Mouse (Mus musculus): ENCODE results near the gene Sparcl1.
A peak's percentile ranks its signal among the peaks of the same experiment; 100 is the strongest.

Gene Sparcl1

GRCm38 (mm10) chr5:104113491-104114172 is at the start of gene Sparcl1:
Sparcl1 (minus strand) TSS chr5:104113733.
- DNase-seq (ENCODE audit: low spot score in 2 of 2) = peak; percentile 76 to 85

DNA sequence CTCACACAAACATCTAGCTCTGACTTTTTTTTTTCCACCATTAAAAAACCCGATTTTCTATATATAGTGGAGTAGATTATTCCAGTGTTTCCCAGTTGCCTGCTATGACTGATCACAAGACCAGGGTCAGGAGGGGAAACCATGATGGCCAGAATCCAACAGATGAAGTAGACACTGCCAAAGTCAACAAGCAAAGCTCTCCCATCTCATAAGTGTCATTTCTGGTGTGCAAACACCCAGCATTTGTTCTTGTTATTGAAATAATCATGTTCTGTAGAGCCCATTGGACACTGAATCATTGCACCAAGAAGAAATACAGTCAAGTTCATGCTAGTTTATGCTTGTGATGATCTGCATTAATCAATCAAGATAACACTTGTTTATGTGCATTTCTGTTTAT is 47.9 kb upstream of the Sparcl1 start:
- DNase-seq (ENCODE audit: low spot score in 2 of 2) = no peak

- DNase-seq (ENCODE audit: low spot score in 2 of 2) = no peak
Observed at GRCm38 (mm10) chr5:104160581-104160980, 47.0 kb upstream of the Sparcl1 start.

GRCm38 (mm10) chr5:104158332-104159052 is 45.0 kb upstream of the Sparcl1 start:
- peak; percentile 65 to 75 for DNase-seq (ENCODE audit: low spot score in 2 of 2)

DNA sequence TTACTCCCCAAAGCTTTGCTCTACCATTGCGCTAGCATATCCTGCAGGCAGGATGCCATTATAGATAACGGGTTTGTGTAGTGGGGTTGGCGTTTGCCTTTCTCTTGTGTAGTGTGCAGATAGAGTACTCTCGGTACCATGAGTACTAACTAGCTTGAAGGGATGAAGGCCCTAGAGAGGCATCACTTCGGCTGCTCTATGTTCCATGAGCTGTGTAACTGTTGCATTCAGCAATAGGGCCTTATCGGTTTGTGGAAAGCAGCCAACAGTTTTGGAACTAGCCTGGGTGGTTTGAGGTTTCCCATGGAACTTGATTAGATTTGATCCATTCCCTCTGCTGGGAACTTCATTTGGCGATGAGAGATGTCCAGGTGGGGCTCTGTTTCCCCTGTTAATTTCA is 44.2 kb upstream of the Sparcl1 start:
- DNase-seq (ENCODE audit: low spot score in 2 of 2) = no peak

DNA sequence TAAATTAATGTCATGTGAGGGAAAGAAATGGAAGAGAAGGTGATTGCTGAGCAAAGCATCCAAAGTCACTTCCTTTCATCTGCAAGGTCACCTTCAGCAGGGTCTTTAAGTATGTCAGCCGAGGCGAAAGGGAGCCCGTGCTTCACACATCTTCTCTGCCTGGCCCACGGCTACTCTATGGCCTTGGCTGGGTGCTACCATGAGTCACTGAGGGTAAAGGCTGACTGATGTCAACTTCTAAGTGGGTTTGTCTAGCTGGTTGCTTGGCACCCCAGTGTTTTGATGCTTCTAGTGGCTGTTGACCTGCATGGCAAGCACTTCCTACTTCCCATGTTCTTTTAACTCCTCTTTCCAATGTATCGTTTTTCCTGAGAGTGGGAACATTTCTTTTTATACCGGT is 36.7 kb upstream of the Sparcl1 start:
- no peak for DNase-seq (ENCODE audit: low spot score in 2 of 2)

DNA sequence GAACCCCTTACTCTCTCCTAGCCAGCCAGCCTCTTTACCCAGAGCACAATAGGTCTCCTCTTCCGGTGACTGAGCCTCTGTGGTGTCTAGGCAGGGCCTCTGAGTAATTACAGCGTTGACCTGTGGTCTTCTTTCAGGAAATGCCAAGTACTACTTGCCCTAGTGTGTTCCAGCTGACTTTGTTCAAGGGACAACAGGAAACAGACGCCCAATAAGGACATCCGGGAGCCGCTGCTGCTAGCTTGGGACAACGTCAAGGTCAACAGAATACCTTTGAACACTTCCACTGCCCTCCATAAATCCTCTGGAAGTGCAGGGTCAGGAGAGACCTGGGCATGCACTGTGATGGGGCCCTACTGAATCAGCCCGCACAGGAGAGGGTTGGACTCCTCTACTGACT is 35.8 kb upstream of the Sparcl1 start:
- DNase-seq (ENCODE audit: low spot score in 2 of 2) = no peak

- DNase-seq (ENCODE audit: low spot score in 2 of 2) = no peak
Observed at GRCm38 (mm10) chr5:104144057-104144456, 30.5 kb upstream of the Sparcl1 start.

GRCm38 (mm10) chr5:104141067-104141466 is 27.5 kb upstream of the Sparcl1 start:
- no peak for DNase-seq (ENCODE audit: low spot score in 2 of 2)

DNA sequence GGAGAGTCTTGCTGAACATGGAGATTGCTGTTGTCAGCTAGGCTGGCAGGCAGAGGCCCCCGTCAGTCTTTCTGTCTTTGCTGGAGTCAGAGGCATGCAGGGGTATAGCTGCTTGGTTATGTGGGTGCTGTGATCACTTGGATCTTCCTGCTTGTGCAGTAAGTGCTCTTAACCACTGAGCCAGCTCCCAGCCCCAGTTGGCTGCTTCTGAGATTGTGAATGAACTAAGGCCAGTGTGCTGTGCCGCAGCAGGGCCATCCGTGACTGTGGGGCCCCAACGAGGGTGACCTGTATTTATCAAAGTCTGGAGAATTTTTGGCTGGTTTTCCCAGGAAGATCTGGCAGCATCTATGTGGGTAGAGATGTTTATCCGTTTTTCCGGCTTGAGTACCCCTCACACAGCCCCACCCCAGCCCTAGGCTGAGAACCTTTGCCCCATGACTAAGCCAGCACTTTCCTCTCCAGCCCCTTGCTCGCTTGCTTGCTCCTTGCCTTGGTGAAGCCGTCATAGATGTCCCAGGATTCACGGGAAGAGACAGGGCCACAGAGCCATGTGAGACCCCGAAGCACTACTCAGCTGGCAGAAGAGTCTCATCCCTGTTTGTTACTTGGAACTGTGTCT is 24.5 kb upstream of the Sparcl1 start:
- no peak for DNase-seq (ENCODE audit: low spot score in 2 of 2)

- DNase-seq (ENCODE audit: low spot score in 2 of 2) = no peak
Observed at GRCm38 (mm10) chr5:104133752-104134151, 20.2 kb upstream of the Sparcl1 start.

DNA sequence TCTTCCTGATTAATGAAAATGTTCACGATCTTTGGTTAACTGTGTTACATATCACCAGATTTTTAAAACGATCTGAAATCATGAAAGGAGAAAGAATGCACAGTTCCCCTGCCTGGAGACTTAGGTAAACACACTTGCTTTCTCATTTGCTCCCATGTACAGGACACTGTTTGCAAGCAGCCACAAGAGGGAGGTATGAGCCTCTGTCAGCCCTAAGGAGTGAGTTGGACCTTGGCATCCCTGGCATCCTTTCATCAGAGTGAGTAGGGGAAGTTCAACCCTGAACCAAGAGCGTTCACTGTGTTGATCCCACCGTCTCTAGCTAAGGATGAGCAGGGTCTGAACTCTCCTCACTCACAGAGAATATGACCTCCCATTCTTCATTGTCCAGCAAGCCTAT is 18.0 kb upstream of the Sparcl1 start:
- DNase-seq (ENCODE audit: low spot score in 2 of 2) = peak; percentile 57 to 64

DNA sequence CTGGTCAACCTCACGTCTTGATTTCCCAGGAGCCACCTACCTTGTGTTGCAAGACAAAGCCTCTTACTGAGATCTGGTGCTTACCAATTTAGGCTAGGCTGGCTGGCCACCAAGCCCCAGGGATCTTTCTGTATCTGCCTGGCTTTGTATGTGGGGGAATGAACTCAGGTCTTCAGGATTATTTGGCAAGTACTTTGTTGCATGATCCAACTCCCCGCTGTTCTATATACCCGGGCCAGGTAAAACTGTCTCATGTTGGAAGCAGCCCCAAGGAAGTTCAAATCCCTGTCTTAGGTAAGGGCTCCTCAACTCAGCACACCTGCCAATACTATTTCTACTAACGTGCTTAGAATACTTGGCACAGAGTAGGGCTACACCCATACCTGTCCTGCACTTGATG is 17.4 kb upstream of the Sparcl1 start:
- DNase-seq (ENCODE audit: low spot score in 2 of 2) = no peak

DNA sequence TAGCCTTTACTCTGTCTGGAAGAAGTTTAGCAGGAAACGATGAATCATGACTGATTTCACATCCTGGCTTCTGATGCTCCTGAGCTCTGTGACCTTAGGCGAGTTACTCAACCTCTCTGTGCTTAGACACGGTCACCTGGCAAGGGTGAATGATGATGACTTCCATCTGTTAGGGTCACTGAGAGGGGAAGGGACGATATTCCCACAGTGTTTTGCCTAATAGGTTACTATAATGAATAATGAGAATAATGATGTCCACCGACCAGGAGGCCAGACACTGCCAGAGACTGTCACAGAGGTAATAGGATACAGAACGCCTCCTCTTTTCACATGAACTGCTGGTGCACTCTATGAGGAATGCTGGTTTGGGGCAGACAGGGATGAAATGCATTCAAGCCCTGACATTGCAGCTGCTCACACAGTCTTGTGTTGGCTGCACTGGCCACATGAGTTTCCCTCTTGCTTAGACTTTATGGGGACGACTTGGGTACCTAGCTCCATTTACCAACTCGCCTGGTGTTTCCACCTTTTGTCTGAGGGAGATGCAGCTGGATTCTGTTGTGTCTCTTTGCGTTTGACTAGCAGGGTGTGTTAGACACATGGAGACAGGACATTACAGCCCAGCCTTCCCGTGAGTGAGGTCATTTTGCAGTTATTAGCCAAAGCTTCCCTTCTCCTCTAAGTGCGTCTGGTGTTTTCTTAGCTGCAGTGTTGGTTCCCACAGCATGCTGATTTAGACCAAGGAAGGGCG is 14.9 kb upstream of the Sparcl1 start:
- DNase-seq (ENCODE audit: low spot score in 2 of 2) = no peak

- no peak for DNase-seq (ENCODE audit: low spot score in 2 of 2)
Observed at GRCm38 (mm10) chr5:104127351-104127750, 13.8 kb upstream of the Sparcl1 start.

GRCm38 (mm10) chr5:104126561-104127320 is 13.2 kb upstream of the Sparcl1 start:
- DNase-seq (ENCODE audit: low spot score in 2 of 2) = peak; percentile 32 to 59

DNA sequence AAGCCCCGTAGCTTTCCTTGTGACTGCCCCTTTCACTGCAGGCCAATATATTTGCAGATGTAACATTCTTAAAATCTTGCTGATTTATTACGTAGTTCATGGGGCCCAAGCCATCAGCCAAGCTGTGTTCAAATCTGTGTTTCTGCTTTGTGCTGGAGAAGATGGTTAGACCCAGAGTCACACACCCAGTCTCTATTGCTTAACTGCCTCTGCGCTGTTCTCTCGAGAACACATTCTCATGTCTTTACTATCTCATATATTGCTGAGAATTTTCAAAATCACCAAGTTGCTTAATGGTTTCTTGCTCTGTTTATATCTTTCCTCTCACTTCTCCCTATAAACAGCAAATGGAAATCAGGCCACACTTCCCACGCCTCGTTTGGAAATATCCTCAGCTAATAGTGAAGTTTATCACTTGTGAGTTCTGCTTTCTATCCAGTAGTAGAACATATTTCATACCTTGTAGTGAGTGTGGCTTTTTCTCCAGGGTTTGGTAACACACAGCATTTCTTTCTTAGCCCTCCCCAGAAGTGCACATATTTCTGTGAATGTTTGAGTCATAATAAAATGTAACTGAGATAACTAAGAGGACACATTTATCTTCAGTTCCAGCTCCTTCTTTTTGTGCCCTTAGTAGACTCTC is 10.6 kb upstream of the Sparcl1 start:
- no peak for DNase-seq (ENCODE audit: low spot score in 2 of 2)

DNA sequence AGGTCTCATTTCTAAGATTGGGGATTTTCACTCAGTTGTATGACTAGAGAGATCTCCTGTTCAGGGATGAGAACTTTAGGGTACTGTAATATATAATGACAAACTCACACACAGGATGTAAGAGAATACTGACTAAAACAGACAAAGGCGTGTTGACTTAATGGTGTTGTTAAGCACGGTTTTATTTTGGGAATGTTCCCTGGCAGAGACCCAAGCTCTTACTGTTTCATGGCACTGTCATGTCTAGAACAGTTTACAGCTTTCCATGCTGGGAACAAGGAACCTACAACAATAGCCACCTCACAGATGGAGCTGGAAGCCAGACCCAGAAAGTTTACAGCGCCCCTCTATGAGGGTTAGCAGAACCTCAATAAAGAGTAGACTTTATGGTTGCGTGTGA is 2.4 kb upstream of the Sparcl1 start:
- DNase-seq (ENCODE audit: low spot score in 2 of 2) = peak; percentile 43 to 51

- peak; percentile 76 to 77 for DNase-seq (ENCODE audit: low spot score in 2 of 2)
Observed at GRCm38 (mm10) chr5:104115118-104115517, 1.6 kb upstream of the Sparcl1 start.

DNA sequence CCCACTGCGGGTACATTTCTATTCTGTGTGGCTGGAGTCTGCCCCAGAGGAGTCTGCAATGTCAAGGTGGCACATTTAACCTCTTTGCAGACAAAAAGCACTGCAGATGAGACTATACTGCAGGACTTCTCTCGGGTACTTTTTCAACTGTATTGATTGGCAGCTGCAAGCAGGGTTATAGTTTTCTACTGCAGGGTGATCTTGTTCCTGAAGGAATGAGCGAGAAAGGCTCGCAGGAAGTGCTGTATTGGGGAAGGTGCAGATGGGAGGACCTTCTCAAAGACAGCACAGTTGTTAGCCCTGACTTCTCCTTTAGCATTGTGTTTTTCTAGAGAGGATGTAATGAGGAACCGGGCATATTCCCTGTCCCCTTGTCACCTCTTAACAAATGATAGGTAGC is 1.0 kb downstream of the Sparcl1 start:
- no peak for DNase-seq (ENCODE audit: low spot score in 2 of 2)

GRCm38 (mm10) chr5:104112016-104112415 is 1.5 kb downstream of the Sparcl1 start:
- DNase-seq (ENCODE audit: low spot score in 2 of 2) = peak; percentile 59 to 61

Data from right cerebral cortex, postnatal 10 days (tissue).